Mouse (Mus musculus): ENCODE results near the gene Lce1b. TPM values are rescaled to one million over a fixed set of nuclear protein-coding genes. Genes with fewer than 3 reads are reported as not detected.

Gene Lce1b
- not detected for total RNA-seq (2021)
- polyA plus RNA-seq (2012; rRNA removed) = not detected in 2 replicates
- long read RNA-seq = 0 reads

DNA sequence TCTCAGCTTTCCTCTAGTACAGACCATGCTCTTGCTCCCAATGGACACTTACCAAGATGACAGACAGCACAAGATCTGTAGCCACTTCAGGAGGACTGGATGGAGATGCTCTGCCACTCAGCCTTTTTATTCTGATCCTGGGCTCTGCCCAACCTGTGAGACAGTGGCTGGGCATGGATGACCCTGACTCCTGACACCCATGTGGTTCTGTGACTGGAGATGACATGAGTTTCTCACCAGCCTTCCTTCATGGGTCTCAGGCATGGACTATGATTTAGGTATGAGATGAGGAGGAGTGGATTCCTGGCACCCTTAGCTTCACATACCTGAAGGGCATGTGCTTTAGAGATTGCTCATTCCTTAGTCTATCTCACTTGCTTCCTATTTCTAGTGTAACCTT is at the start of gene Lce1b:
Lce1b (minus strand) TSS at position 101 of the 400 bp plus-strand sequence.
- DNase-seq = no peak

DNA sequence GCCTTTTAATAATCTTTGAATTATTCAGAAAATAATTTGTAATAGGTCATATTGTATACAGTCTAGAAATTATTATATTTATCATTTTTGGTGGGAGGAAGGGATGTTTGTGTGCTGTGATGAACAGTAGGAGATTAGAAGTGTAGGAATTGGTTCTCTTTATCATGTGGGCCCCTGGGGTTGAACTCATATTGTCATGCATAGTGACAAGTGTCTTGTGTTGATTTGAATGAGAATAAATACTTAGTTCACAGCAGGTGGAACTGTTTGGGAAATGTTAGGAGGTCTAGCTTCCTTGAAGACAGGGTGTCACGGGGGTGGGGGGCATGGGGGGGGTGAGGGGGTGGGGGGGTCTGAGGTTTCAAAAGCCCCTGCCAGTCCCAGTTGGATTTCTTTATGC is 37.9 kb upstream of the Lce1b start:
- DNase-seq = no peak

DNA sequence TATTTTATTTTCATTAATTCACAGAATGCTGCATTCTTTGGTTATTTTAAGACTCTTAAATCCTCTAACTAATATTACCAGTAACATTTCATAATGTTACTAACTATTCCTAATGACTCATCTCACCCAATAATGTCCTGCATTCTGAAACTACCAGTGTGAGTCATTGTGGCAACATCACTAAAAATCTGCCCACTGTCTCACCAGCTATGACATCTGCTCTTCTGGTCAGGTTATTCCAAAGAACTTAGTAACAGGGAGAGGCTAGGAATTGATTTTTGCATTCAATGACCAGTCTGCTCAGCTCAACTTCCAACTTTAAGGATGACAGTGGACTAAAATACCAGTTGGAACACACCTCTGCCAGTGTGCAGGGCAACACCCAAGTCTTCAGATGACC is 35.0 kb upstream of the Lce1b start:
- DNase-seq = peak; percentile 10

DNA sequence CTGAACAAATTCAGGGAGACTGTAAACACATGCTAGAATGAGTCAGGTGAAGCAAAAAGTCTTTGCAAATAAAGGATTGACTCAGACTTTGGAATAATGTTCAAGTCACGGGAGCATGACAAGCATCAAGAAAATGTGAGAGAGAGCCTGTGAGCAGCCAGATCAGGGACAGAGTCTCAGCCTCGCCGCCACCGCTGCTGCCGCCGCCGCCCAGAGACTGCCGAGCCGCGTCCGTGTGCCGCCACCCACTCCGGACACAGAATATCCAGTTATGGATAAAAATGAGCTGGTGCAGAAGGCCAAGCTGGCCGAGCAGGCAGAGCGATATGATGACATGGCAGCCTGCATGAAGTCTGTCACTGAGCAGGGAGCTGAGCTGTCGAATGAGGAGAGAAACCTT is 32.4 kb upstream of the Lce1b start:
- peak; percentile 24 for DNase-seq

DNA sequence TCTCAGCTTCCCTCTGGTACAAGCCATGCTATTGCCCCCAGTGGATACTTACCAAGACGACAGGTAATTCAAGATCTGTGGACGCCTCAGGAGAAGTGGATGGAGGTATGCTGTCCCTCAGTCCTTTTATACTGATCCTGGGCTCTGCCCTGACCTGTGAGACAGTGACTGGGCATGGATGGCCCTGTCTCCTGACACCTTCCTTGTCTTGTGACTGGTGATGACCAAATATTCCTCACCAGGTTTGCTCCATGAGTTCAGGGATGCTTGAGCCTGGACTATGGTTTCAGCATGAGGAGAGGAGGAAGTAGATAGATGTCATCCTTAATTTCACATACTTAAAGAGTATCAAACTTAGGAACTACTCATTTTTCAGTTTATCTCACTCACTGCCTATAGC is 30.4 kb upstream of the Lce1b start, which contains the start of gene Lce1d:
Lce1d (minus strand) TSS at position 101 of the 400 bp plus-strand sequence.
- DNase-seq = no peak

DNA sequence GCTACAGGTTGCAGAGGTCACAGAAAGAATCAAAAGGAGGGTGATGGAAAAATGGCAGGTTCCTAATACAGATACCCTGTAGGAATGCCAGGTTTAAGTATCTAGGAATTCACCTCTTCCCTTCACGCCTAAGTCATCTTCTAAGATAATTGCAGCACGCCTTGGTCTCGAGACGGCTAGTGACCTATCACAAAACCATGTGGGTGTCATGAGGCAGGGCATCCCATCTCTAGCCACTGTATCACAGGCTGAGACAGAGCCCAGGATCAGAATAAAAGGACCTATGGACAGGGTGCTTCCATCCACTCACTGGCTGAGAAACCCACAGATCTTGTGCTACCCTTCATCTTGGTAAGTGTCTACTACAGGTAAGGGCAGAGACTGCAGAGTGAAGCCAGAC is 22.2 kb upstream of the Lce1b start, which contains the start of gene Lce1c:
Lce1c (plus strand) TSS at position 301 of the 400 bp plus-strand sequence.
- DNase-seq = no peak

DNA sequence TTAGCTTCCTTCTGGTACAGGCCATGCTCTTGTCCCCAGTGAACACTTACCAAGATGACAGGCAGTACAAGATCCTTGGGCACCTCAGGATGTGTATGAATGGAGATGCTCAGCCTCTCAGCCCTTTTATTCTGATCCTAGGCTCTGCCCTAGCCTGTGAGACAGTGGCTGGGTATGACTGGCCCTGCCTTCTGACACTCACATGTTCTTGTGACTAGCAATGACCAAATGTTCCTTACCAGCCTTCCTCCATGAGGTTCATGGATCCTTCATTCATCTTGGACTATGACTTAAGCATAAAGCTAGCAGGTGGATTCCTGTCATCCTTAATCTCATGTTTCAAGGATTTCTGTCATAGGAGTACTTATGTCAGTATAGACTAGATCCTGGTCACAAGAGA is 13.5 kb upstream of the Lce1b start, which contains the start of gene Lce1a2:
Lce1a2 (minus strand) TSS at position 101 of the 400 bp plus-strand sequence.
- DNase-seq = no peak

DNA sequence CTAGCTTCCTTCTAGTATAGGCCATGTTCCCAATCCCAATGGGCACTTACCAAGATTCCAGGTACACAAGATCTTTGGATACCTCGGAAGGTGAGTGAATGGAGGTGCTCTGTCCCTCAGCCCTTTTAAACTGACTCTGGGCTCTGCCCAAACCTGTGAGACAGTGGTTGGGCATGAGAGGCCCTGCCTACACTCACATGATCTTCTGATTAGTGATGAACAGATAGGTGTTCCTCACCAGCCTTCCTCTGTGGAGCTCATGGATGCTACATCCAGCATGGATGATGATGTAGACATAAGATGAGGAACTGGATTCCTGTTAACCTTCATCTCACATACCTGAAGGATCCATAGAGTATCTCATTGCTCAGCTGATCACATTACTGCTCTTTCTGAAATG is 8.5 kb downstream of the Lce1b start, which contains the start of gene Lce1a1:
Lce1a1 (minus strand) TSS at position 101 of the 400 bp plus-strand sequence.
- DNase-seq = no peak

DNA sequence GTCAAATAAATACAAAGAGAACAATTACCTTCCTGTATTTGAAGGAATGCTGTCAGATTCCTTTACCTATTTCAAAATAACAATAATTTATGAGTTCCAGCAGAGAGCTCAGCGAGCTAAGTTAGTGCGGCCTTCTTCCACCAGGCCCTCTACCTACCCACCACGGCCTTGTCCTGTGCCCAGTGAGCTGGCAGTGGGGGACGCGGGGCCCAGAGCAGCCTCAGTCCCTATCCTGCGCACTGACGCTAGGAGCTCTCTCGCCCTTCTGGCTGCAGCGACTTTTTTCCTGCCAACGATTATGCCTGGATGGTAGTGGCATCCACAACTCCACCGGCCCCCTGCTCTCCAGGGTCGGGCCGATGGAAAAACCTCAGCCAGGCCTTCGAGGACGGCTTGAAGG is 16.9 kb downstream of the Lce1b start:
- DNase-seq = no peak

DNA sequence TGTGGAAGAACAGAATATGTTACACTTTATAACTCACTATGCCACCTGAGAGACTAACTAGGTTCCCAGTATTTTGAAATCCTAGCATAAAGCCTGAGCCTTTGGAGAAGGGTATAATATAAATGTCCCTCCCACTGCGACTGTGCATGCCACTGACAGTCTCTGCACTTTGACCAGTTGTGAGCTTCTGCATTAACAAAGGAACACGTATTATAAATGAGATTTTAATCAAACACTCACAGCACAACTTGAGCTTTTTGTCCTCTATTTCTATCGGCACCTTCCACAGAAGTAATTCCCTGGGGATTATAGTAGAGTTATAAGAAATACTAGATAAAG is 18.1 kb downstream of the Lce1b start:
- no peak for DNase-seq

DNA sequence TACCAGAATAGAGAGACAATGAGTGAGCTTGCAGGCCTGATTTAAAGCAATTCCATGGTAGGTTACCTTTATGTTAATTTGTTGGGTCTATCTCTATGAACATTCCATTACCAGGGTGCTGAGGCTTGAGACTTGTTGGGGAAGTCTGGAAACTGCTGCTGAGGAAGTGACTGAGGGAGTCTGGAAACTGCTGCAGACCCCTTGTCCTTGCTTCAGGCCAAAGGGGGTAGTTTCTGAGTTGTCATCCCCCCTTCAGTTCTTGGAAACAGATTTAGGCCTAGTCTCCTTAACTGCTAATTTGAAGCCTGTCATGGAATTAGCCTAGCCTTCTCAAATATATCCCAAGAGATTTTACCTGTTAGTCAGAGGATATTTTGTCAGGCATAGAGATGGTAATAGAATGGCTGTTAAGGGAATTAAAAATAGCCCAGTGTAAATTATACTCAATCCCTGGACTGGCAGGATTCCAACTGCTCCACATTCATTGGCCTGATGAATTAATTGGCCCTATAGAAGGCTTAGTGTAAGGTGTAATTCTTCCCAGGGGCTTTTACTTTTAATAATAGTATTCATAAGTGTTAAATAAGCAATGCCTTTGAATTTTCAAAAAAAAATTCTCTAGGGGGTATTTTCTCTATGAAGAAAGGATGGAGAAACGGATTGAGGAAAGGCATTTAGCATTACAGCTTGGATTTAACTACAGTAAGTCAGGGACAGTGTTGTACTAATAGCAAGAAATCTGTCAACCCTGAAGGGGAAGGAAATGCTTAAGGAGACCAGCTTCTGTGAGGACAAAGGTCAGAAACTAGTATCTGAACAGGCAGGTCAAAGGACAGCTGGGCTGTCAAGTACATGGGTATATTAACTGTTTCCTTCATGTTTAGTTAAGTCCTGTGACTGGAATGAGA is 18.7 kb downstream of the Lce1b start:
- DNase-seq = no peak

DNA sequence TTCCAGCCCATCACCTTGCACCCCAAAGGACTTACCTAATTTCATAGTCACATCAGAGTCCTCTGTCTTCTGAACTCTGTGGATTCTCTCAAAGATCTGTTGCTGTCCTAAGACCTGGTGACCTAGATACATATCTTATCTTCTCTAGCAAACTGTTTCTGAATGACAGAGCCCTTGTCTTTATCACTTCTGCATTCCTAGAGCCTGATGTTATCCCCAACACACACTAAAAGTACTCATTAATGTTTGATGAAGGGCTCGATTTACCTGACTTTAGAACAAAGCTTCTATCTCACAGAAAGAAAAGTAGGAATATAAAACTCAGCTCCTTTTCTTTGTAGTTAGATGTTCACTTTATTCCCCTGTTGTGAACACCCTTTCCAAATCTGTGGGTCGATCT is 35.2 kb downstream of the Lce1b start, which contains the start of gene Lce6a:
Lce6a (minus strand) TSS at position 101 of the 400 bp plus-strand sequence.
- no peak for DNase-seq

DNA sequence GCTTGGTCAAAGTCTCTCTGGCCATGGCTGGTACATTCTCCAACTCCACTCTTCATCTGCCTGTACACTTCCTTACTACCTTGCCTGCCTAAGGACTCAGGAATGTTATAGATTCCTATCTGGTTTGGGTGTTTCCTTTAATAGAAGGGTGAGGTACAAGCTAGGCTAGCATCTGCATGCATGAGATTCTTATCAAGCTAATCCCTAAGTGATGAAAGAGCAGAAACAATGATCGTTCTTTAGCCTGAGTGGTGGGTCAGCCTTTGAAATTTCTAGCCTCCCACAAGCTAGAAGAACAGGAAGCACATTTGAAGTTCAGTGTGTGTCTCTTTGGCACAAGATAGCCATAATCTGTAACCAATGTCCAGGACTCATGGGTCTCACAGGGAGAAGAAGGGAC is 46.9 kb downstream of the Lce1b start:
- DNase-seq = no peak

DNA sequence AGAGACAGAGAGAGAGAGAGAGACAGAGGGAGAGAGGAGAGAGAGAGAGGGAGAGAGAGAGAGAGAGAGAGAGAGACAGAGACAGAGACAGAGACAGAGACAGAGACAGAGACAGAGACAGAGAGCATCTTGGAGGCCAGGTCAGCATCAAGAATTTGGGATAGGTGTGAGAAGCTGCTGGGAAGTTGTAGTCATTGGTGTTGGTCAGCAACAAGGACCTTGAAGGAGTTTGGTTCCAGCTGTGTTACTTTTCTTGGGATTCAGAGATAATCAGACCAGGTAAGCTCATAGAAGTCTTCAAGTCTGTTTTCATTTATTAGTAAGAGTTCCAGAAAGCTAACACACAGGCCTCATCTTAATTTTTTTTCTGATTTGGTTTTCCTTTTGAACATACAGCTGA is 49.3 kb downstream of the Lce1b start, which contains the start of gene 2210017I01Rik:
2210017I01Rik (minus strand) TSS at position 101 of the 400 bp plus-strand sequence.
- no peak for DNase-seq

Other genes starting within 250 kb of the Lce1b start
- not detected for gene Sprr2i, start 248.9 kb downstream of the Lce1b start, total RNA-seq (2021)
- not detected in 2 replicates for gene Sprr2i, start 248.9 kb downstream of the Lce1b start, polyA plus RNA-seq (2012; rRNA removed)
- not detected for gene Sprr2j-ps, start 238.8 kb downstream of the Lce1b start, total RNA-seq (2021)
- not detected in 2 replicates for gene Sprr2j-ps, start 238.8 kb downstream of the Lce1b start, polyA plus RNA-seq (2012; rRNA removed)
- 1 to 10 TPM; 4.6 to 6.3 TPM for gene Gm9774, start 227.5 kb downstream of the Lce1b start, total RNA-seq (2021)
- gene Gm9774, start 227.5 kb downstream of the Lce1b start, polyA plus RNA-seq (2012; rRNA removed) = 17.5 and 20.8 TPM in 2 replicates
- not detected for gene Sprr2k, start 224.3 kb downstream of the Lce1b start, total RNA-seq (2021)
- not detected in 2 replicates for gene Sprr2k, start 224.3 kb downstream of the Lce1b start, polyA plus RNA-seq (2012; rRNA removed)
- gene Sprr1b, start 218.1 kb downstream of the Lce1b start, total RNA-seq (2021) = not detected
- not detected in 2 replicates for gene Sprr1b, start 218.1 kb downstream of the Lce1b start, polyA plus RNA-seq (2012; rRNA removed)
- not detected for gene Sprr3, start 198.2 kb downstream of the Lce1b start, total RNA-seq (2021)
- 0.39 TPM in 1 of 2 replicates, not detected in the other for gene Sprr3, start 198.2 kb downstream of the Lce1b start, polyA plus RNA-seq (2012; rRNA removed)
- under 1 TPM in 1 of 2 experiments, not detected in 1; 0.38 TPM for gene Sprr1a, start 171.0 kb downstream of the Lce1b start, total RNA-seq (2021)
- gene Sprr1a, start 171.0 kb downstream of the Lce1b start, polyA plus RNA-seq (2012; rRNA removed) = 0.21 and 0.56 TPM in 2 replicates
- gene Sprr4, start 156.4 kb downstream of the Lce1b start, total RNA-seq (2021) = not detected
- gene Sprr4, start 156.4 kb downstream of the Lce1b start, polyA plus RNA-seq (2012; rRNA removed) = not detected in 2 replicates
- not detected for gene 2310046K23Rik, start 122.4 kb downstream of the Lce1b start, total RNA-seq (2021)
- not detected in 2 replicates for gene 2310046K23Rik, start 122.4 kb downstream of the Lce1b start, polyA plus RNA-seq (2012; rRNA removed)
- gene Ivl, start 83.2 kb downstream of the Lce1b start, total RNA-seq (2021) = not detected
- gene Ivl, start 83.2 kb downstream of the Lce1b start, polyA plus RNA-seq (2012; rRNA removed) = not detected in 2 replicates
- gene Smcp, start 67.9 kb downstream of the Lce1b start, total RNA-seq (2021) = not detected
- gene Smcp, start 67.9 kb downstream of the Lce1b start, polyA plus RNA-seq (2012; rRNA removed) = not detected in 2 replicates
- gene 2210017I01Rik, start 49.4 kb downstream of the Lce1b start, total RNA-seq (2021) = not detected
- gene 2210017I01Rik, start 49.4 kb downstream of the Lce1b start, polyA plus RNA-seq (2012; rRNA removed) = not detected in 2 replicates
- gene Lce6a, start 35.3 kb downstream of the Lce1b start, total RNA-seq (2021) = not detected
- gene Lce6a, start 35.3 kb downstream of the Lce1b start, polyA plus RNA-seq (2012; rRNA removed) = not detected in 2 replicates
- not detected for gene Lce1a1, start 8.6 kb downstream of the Lce1b start, total RNA-seq (2021)
- gene Lce1a1, start 8.6 kb downstream of the Lce1b start, polyA plus RNA-seq (2012; rRNA removed) = 0.33 TPM in 1 of 2 replicates, not detected in the other
- gene Lce1a2, start 13.4 kb upstream of the Lce1b start, total RNA-seq (2021) = not detected
- not detected in 2 replicates for gene Lce1a2, start 13.4 kb upstream of the Lce1b start, polyA plus RNA-seq (2012; rRNA removed)
- not detected for gene Lce1c, start 22.3 kb upstream of the Lce1b start, total RNA-seq (2021)
- not detected in 2 replicates for gene Lce1c, start 22.3 kb upstream of the Lce1b start, polyA plus RNA-seq (2012; rRNA removed)
- not detected for gene Lce1d, start 30.3 kb upstream of the Lce1b start, total RNA-seq (2021)
- gene Lce1d, start 30.3 kb upstream of the Lce1b start, polyA plus RNA-seq (2012; rRNA removed) = not detected in 2 replicates
- gene Lce1e, start 52.1 kb upstream of the Lce1b start, total RNA-seq (2021) = not detected
- gene Lce1e, start 52.1 kb upstream of the Lce1b start, polyA plus RNA-seq (2012; rRNA removed) = not detected in 2 replicates
- not detected for gene Lce1f, start 63.4 kb upstream of the Lce1b start, total RNA-seq (2021)
- gene Lce1f, start 63.4 kb upstream of the Lce1b start, polyA plus RNA-seq (2012; rRNA removed) = not detected in 2 replicates
- gene Gm38119, start 82.2 kb upstream of the Lce1b start, total RNA-seq (2021) = not detected
- gene Gm38119, start 82.2 kb upstream of the Lce1b start, polyA plus RNA-seq (2012; rRNA removed) = not detected in 2 replicates
- gene Lce1g, start 95.4 kb upstream of the Lce1b start, total RNA-seq (2021) = not detected
- 0.12 TPM in 1 of 2 replicates, not detected in the other for gene Lce1g, start 95.4 kb upstream of the Lce1b start, polyA plus RNA-seq (2012; rRNA removed)
- not detected for gene Lce1h, start 108.1 kb upstream of the Lce1b start, total RNA-seq (2021)
- not detected in 2 replicates for gene Lce1h, start 108.1 kb upstream of the Lce1b start, polyA plus RNA-seq (2012; rRNA removed)
- gene Lce1i, start 122.0 kb upstream of the Lce1b start, total RNA-seq (2021) = not detected
- not detected in 2 replicates for gene Lce1i, start 122.0 kb upstream of the Lce1b start, polyA plus RNA-seq (2012; rRNA removed)
- gene Lce1j, start 133.6 kb upstream of the Lce1b start, total RNA-seq (2021) = not detected
- not detected in 2 replicates for gene Lce1j, start 133.6 kb upstream of the Lce1b start, polyA plus RNA-seq (2012; rRNA removed)
- gene Lce1k, start 151.0 kb upstream of the Lce1b start, total RNA-seq (2021) = not detected
- not detected in 2 replicates for gene Lce1k, start 151.0 kb upstream of the Lce1b start, polyA plus RNA-seq (2012; rRNA removed)
- gene Kprp, start 170.3 kb upstream of the Lce1b start, total RNA-seq (2021) = not detected
- gene Kprp, start 170.3 kb upstream of the Lce1b start, polyA plus RNA-seq (2012; rRNA removed) = not detected in 2 replicates
- not detected for gene Lce1l, start 194.4 kb upstream of the Lce1b start, total RNA-seq (2021)
- not detected in 2 replicates for gene Lce1l, start 194.4 kb upstream of the Lce1b start, polyA plus RNA-seq (2012; rRNA removed)
- not detected for gene 2310050C09Rik, start 213.3 kb upstream of the Lce1b start, total RNA-seq (2021)
- gene 2310050C09Rik, start 213.3 kb upstream of the Lce1b start, polyA plus RNA-seq (2012; rRNA removed) = not detected in 2 replicates